Mouse (Mus musculus): ENCODE measurements around the gene Frem2. TPM values are rescaled to one million over a fixed set of nuclear protein-coding genes. Genes with fewer than 3 reads are reported as not detected.

Frem2 gene
- total and polyA plus RNA-seq, 3 experiments: 3.5 to 6.7 (median 5.3) TPM

- WGBS: 94% methylated on average over 30 of the region's 30 CpGs
Observed at GRCm38 (mm10) chr3:53478419-53479046, 178.6 kb downstream of the Frem2 start.

GRCm38 (mm10) chr3:53477468-53477867 is 179.7 kb downstream of the Frem2 start:
- 67% methylated on average over 17 of the region's 17 CpGs for WGBS
- no peak for DNase-seq
- TF ChIP-seq POLR2A (IDR thresholded peaks at IDR 0.05; ENCODE audit: insufficient read depth, low read depth, low read length): no peak
- TF ChIP-seq CTCF (IDR thresholded peaks at IDR 0.05): no peak
- no peak for TF ChIP-seq EP300 (IDR thresholded peaks at IDR 0.05; ENCODE audit: insufficient read depth, low read depth, low read length)
- H3K27ac ChIP-seq: no peak overlapping the region
- intact Hi-C loops (cut with DNase I): loop anchor here (2.0 kb wide), 1 partner anchor 13 kb away; no protein-coding TSS in a partner anchor
- no peaks in the 10 kb centered on the region for H3K4me1 ChIP-seq (ENCODE audit: control insufficient read depth, insufficient read depth, low read length)
- no peak overlapping the region for H3K4me3 ChIP-seq
- H3K9ac ChIP-seq (ENCODE audit: low read depth, low read length): no peak overlapping the region
- no peaks in the 10 kb centered on the region for H3K27me3 ChIP-seq (ENCODE audit: control insufficient read depth, insufficient read depth, low read length)
- no peaks in the 10 kb centered on the region for H3K79me2 ChIP-seq (replicated peaks; ENCODE audit: control insufficient read depth, insufficient read depth, low read length)
- H3K36me3 ChIP-seq (ENCODE audit: control insufficient read depth, insufficient read depth, low read length): peaks cover 2% of the 10 kb centered on the region

More at GRCm38 (mm10) chr3:53478419-53479046, 178.6 kb downstream of the Frem2 start:
- TF ChIP-seq CTCF (IDR thresholded peaks at IDR 0.05): no peak
- TF ChIP-seq POLR2A (IDR thresholded peaks at IDR 0.05; ENCODE audit: insufficient read depth, low read depth, low read length): no peak
- TF ChIP-seq EP300 (IDR thresholded peaks at IDR 0.05; ENCODE audit: insufficient read depth, low read depth, low read length): no peak
- intact Hi-C loops (cut with DNase I): no loop called here
- Histone ChIP-seq H3K27me3 (ENCODE audit: control insufficient read depth, insufficient read depth, low read length) (no peaks in the 10 kb centered on the region), H3K36me3 (ENCODE audit: control insufficient read depth, insufficient read depth, low read length) (peaks cover 2% of the 10 kb centered on the region; the same call in 1 of the 2 replicates), H3K4me1 (ENCODE audit: control insufficient read depth, insufficient read depth, low read length) (no peaks in the 10 kb centered on the region), H3K9ac (ENCODE audit: low read depth, low read length) (no peak overlapping the region), H3K27ac (no peak overlapping the region), H3K79me2 (replicated peaks; ENCODE audit: control insufficient read depth, insufficient read depth, low read length) (no peaks in the 10 kb centered on the region), H3K4me3 (no peak overlapping the region)
- no peak for DNase-seq

GRCm38 (mm10) chr3:53475889-53476288 is 181.3 kb downstream of the Frem2 start:
- Histone ChIP-seq H3K27ac (no peak overlapping the region), H3K4me1 (ENCODE audit: control insufficient read depth, insufficient read depth, low read length) (no peaks in the 10 kb centered on the region), H3K79me2 (replicated peaks; ENCODE audit: control insufficient read depth, insufficient read depth, low read length) (no peaks in the 10 kb centered on the region), H3K27me3 (ENCODE audit: control insufficient read depth, insufficient read depth, low read length) (no peaks in the 10 kb centered on the region), H3K9ac (ENCODE audit: low read depth, low read length) (no peak overlapping the region), H3K36me3 (ENCODE audit: control insufficient read depth, insufficient read depth, low read length) (peaks cover 2% of the 10 kb centered on the region), H3K4me3 (no peak overlapping the region)
- WGBS: 49% methylated on average over 6 of the region's 6 CpGs
- TF ChIP-seq CTCF (IDR thresholded peaks at IDR 0.05) (peak; percentile 69), EP300 (IDR thresholded peaks at IDR 0.05; ENCODE audit: insufficient read depth, low read depth, low read length) (no peak)
- intact Hi-C loops (cut with DNase I): loop anchor here (2.0 kb wide), 1 partner anchor 15 kb away; no protein-coding TSS in a partner anchor
- DNase-seq: peak in 1 of 2 experiments; percentile 48

- WGBS: 59% methylated on average over 4 of the region's 4 CpGs
- DNase-seq: no peak
- peaks cover 2% of the 10 kb centered on the region for H3K79me2 ChIP-seq (replicated peaks; ENCODE audit: control insufficient read depth, insufficient read depth, low read length)
- H3K27ac ChIP-seq: no peak overlapping the region
- intact Hi-C loops (cut with DNase I): no loop called here
- H3K4me1 ChIP-seq (ENCODE audit: control insufficient read depth, insufficient read depth, low read length): 0 out of 2 replicates have a peak, but pooled peaks cover under 1% of the 10 kb centered on the region
- TF ChIP-seq CTCF (IDR thresholded peaks at IDR 0.05) (no peak), EP300 (IDR thresholded peaks at IDR 0.05; ENCODE audit: insufficient read depth, low read depth, low read length) (no peak), POLR2A (IDR thresholded peaks at IDR 0.05; ENCODE audit: insufficient read depth, low read depth, low read length) (no peak)
- H3K9ac ChIP-seq (ENCODE audit: low read depth, low read length): no peak overlapping the region
- H3K27me3 ChIP-seq (ENCODE audit: control insufficient read depth, insufficient read depth, low read length): no peaks in the 10 kb centered on the region
- no peak overlapping the region for H3K4me3 ChIP-seq
- H3K36me3 ChIP-seq (ENCODE audit: control insufficient read depth, insufficient read depth, low read length): peaks cover 2% of the 10 kb centered on the region
Observed at GRCm38 (mm10) chr3:53474179-53474578, 183.0 kb downstream of the Frem2 start.

- Histone ChIP-seq H3K36me3 (ENCODE audit: control insufficient read depth, insufficient read depth, low read length) (peaks cover 13% of the 10 kb centered on the region), H3K27ac (no peak overlapping the region), H3K27me3 (ENCODE audit: control insufficient read depth, insufficient read depth, low read length) (no peaks in the 10 kb centered on the region), H3K79me2 (replicated peaks; ENCODE audit: control insufficient read depth, insufficient read depth, low read length) (peaks cover 2% of the 10 kb centered on the region), H3K4me1 (ENCODE audit: control insufficient read depth, insufficient read depth, low read length) (peaks cover 8% of the 10 kb centered on the region; the same call in 1 of the 2 replicates), H3K9ac (ENCODE audit: low read depth, low read length) (no peak overlapping the region), H3K4me3 (no peak overlapping the region)
- intact Hi-C loops (cut with DNase I): no loop called here
- DNase-seq: no peak
- WGBS: 95% methylated on average over 5 of the region's 5 CpGs
- TF ChIP-seq CTCF (IDR thresholded peaks at IDR 0.05) (no peak), POLR2A (IDR thresholded peaks at IDR 0.05; ENCODE audit: insufficient read depth, low read depth, low read length) (no peak), EP300 (IDR thresholded peaks at IDR 0.05; ENCODE audit: insufficient read depth, low read depth, low read length) (no peak)
Observed at GRCm38 (mm10) chr3:53472061-53472460, 185.1 kb downstream of the Frem2 start.

GRCm38 (mm10) chr3:53469650-53470049 is 187.5 kb downstream of the Frem2 start:
- intact Hi-C loops (cut with DNase I): loop anchor here (10.0 kb wide), 2 partner anchors 1195 to 1915 kb away; no protein-coding TSS in a partner anchor
- no peaks in the 10 kb centered on the region for H3K27me3 ChIP-seq (ENCODE audit: control insufficient read depth, insufficient read depth, low read length)
- H3K27ac ChIP-seq: no peak overlapping the region
- H3K79me2 ChIP-seq (replicated peaks; ENCODE audit: control insufficient read depth, insufficient read depth, low read length): peaks cover 3% of the 10 kb centered on the region
- H3K9ac ChIP-seq (ENCODE audit: low read depth, low read length): no peak overlapping the region
- H3K36me3 ChIP-seq (ENCODE audit: control insufficient read depth, insufficient read depth, low read length): peaks cover 26% of the 10 kb centered on the region
- peaks cover 8% of the 10 kb centered on the region; the same call in 1 of the 2 replicates for H3K4me1 ChIP-seq (ENCODE audit: control insufficient read depth, insufficient read depth, low read length)
- no peak for DNase-seq
- H3K4me3 ChIP-seq: no peak overlapping the region
- TF ChIP-seq EP300 (IDR thresholded peaks at IDR 0.05; ENCODE audit: insufficient read depth, low read depth, low read length) (no peak), CTCF (IDR thresholded peaks at IDR 0.05) (no peak), POLR2A (IDR thresholded peaks at IDR 0.05; ENCODE audit: insufficient read depth, low read depth, low read length) (no peak)
- WGBS: 78% methylated on average over 5 of the region's 5 CpGs
